Mouse (Mus musculus) heart, postnatal 25 days (tissue): ENCODE measurements at regions not wholly inside any gene's neighbourhood (a gene's known extent, or its start where the extent isn't known, plus 50 kb on each side); places are given as distances from the start of the nearest gene placed in this dataset.

Experiments used
- DNase-seq: peaks from one replicate; pipeline ENCODE4 v3.0.0; 2022; ENCODE audit warnings: low spot score
- intact Hi-C: fragments of 180-260 bp; cut with DNase I; formaldehyde crosslinking; loops from one replicate; pipeline ENCODE4 v1.15.1; 2025

DNA sequence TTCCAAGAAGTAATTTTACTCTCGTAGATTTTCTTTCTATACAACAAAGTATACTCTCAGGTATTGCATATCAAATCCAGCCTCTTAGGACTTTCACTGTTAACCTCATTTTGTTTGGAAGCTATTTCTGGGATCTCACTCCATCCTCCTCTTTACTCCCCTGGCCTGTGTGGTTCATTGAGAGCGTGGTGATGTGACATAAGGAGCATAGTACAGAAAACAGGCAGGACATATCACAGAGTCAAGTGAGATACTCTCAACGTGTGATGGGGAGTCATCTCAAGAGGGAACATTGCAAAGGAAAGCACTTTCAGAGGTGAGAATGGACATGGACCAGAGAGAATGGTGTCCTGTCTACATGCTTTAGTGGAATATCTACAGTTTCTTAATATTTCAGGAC lies 297.8 kb upstream of the Pitrm1 start:
- DNase-seq: no peak
- intact Hi-C loops: loop anchor here (5.0 kb wide), 1 partner anchor 58 kb away; no protein-coding TSS in a partner anchor

DNA sequence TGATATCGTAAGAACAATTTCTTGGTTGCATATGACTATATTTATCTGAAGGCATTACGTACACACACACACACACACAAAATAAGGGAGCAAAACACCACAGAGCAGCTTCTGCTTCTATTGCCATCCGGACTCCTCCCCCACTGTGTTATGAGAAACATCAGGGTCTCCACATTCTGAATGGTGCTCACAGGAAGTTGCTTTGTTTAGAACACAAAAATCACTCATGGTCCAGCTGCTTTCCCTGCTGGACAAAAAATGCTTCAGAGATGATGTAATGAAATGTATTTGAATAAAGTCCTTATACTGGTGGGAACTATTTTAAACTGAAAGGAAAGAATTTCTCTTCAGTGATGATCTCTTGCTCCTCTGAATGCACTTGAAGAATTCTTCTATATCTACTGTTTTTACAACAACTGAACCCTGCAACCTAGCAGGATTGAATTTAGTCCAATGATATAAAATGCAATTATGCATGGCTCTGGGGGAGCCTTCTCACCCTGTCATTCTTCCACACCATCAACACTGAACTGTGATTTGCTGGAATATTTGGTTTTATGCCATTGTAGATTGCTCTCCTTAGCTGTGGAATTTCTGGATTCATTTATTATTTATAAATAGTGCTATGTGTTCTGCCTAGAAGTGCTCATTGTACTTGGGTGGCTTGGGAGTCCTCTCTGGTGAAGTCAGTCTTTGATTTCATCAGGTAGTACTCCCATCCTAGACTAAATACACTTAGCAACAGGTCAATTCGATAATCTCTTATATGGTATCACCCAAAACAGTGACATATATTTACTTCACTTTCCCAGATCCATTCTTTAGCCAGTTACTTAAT lies 296.7 kb upstream of the Pitrm1 start:
- intact Hi-C loops: loop anchor here (5.0 kb wide), 1 partner anchor 59 kb away; no protein-coding TSS in a partner anchor
- DNase-seq: no peak

DNA sequence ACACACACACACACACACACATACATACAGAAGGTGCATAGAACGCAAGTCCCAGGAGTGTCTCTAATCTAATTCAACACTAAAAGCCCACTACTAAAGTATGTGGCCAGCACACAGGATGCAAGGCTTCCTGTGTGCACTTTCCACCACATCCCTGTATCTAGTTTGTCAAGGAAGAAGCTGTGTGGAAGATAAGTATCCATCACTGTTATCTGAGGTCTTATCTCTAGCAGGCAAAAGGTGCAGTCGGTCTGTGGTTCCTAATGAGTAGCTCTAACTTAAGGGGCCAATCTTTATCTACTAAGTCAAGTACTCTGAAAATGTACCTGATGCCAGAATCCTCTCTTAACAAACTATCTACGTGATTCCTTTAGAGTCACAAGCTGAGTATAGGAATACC lies 295.8 kb upstream of the Pitrm1 start:
- DNase-seq: no peak
- intact Hi-C loops: loop anchor here (5.0 kb wide), 1 partner anchor 60 kb away; no protein-coding TSS in a partner anchor

- intact Hi-C loops: no loop called here
These were observed 292.6 kb upstream of the Pitrm1 start for GRCm38 (mm10) chr13:6255303-6255702.

GRCm38 (mm10) chr13:6255728-6256496 lies 292.0 kb upstream of the Pitrm1 start:
- intact Hi-C loops: no loop called here
- no peak for DNase-seq

More at GRCm38 (mm10) chr13:6255303-6255702, 292.6 kb upstream of the Pitrm1 start:
- no peak for DNase-seq

DNA sequence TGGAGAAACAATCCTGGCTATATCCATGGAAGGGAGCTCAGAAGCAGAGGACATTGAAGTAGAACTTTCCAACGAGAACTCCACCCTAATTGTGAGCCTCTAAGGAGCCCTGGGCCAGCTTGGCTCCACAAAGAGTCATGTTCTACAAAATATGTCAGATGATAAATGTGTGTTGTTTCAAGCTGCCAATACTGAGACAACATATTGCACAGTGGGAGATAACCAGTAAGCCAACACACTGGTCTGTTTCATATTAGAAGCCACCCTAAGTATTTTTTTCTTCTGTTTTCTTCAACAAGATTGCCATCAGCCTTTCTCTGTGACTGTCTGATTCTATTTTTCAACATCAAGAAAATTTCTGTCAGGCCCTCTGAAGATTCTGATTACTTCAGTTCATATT lies 289.5 kb upstream of the Pitrm1 start:
- no peak for DNase-seq
- intact Hi-C loops: no loop called here

DNA sequence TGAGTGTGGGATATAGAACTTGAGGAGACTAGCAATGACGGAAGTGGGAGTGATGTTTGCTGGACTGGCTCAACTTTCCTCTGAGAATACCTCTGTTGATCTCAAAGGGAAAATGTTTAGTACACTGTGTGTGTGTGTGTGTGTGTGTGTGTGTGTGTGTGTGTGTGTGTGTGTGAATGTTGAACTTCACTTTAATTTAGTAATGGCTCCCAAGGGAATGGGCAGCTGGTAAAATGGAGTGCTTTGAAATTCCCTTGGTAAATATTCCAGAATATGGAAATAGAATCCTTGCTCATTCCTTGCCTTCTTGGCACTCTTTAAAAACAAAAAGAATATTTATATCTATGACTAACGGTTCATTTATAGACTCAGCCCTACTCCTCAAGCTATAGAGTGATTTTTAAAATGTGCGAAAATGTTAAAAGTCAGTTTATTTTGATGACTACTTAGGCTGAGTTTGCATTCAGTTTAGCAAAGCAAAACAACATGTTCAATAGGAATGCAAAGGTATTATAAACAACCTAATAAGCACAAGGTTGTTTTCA lies 287.6 kb upstream of the Pitrm1 start:
- no peak for DNase-seq
- intact Hi-C loops: no loop called here

DNA sequence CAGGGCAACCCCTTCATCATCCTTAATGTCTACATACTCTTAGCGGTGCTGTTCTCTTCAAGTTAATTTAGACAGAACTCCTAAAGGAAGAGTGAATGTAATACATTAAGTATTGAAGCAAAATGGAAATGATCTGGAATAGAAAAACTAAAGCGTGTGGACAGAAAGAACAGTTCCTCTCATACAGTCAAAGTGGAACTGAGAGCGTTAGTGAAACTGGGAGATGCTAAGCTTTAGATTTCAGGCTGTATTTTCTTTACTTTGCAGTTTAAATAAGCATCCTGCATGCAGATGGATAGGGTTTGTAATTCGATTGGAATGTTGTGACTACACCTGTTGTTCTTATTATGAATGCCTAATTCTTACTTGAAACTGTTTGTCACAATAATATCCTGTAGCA lies 286.5 kb upstream of the Pitrm1 start:
- DNase-seq: no peak
- intact Hi-C loops: no loop called here

- DNase-seq: no peak
- intact Hi-C loops: no loop called here
These were observed 277.4 kb upstream of the Pitrm1 start for GRCm38 (mm10) chr13:6270546-6270945.

DNA sequence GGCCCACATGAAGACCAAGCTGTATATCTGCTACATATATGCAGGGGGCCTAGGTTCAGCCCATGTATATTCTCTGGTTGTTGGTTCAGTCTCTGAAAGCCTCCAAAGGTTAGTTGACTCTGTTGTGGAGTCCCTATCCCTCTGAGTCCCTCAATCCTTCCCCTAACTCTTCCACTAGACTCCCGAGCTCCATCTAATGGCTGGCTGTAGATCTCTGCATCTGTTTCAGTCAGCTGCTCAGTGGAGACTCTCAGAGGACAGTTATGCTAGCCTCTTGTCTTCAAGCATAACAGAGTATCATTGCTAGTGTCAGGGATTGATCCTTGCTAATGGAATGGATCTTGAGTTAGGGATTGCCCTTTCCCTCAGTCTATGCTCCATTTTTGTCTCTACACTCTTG lies 275.0 kb upstream of the Pitrm1 start:
- DNase-seq: no peak
- intact Hi-C loops: no loop called here

GRCm38 (mm10) chr13:6280073-6280472 lies 267.9 kb upstream of the Pitrm1 start:
- DNase-seq: no peak
- intact Hi-C loops: no loop called here

GRCm38 (mm10) chr13:6288109-6288508 lies 259.8 kb upstream of the Pitrm1 start:
- DNase-seq: no peak
- intact Hi-C loops: no loop called here

GRCm38 (mm10) chr13:6292098-6292497 lies 255.9 kb upstream of the Pitrm1 start:
- DNase-seq: no peak
- intact Hi-C loops: loop anchor here (5.0 to 10.0 kb wide), 2 partner anchors 420 to 1627 kb away; no protein-coding TSS in a partner anchor

GRCm38 (mm10) chr13:6305718-6306117 lies 242.2 kb upstream of the Pitrm1 start:
- DNase-seq: no peak
- intact Hi-C loops: no loop called here

DNA sequence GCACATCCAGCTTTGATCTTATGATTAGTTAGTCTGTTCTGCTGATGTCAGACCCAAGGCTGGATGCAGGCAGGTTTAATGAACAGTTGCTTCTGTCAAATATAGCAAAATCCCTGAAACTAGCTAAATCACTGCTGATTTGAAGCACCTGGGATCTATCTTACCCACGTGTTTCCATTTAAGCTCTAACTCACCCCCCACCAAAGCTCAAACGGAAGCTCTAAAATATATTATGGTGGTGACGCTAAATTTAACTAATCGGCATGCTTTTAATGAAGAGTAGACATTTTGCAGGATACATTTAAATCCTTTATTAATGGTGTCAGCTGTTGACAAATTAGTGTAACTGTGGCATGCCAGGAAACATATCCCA lies 241.3 kb upstream of the Pitrm1 start:
- DNase-seq: no peak
- intact Hi-C loops: no loop called here

DNA sequence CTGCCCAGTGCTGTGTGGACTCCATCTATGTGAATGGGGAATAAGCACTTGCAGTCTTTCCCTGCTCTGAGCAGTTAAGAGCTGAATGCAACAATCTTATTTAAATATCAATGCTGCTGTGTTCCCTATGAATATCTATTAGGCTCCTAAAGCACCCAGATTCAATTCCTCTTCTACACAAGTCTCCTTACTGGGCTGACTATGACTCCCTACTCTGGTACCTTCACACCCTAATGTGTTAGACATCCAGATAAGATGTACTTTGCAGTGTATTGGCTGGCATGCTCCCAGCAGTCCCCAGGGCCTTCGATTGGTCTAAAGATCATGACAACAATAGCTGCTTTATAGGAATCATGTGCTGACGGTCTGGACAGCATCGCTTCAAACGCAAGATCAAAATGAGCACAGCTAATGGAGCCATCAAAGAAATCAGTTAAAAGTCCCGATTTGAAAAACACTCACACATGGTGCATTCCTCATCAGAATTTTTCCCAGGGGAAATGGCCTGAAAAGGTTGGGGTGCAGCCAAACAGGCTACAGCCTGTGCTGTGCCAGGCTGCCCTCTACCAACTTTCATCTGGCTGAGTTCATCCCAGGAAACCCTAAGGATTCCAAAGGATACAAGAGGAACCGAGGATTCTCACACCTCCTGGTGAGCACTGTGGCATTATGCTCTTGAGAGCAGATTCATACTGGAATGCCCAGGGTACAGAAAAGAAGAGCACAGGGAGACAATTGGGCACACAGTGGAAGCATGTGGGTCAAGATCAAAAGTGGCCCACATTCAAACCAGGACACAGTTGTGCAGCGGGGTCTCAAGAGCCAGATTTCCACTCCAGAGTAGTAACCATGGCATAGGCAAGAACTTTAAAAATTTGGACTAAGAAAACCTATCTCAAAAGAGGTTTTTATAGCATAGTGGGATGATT lies 240.7 kb upstream of the Pitrm1 start:
- intact Hi-C loops: no loop called here
- DNase-seq: no peak

GRCm38 (mm10) chr13:6316201-6316600 lies 231.7 kb upstream of the Pitrm1 start:
- no peak for DNase-seq
- intact Hi-C loops: no loop called here

- DNase-seq: no peak
- intact Hi-C loops: no loop called here
These were observed 224.0 kb upstream of the Pitrm1 start for GRCm38 (mm10) chr13:6323948-6324347.

GRCm38 (mm10) chr13:6330320-6330950 lies 217.5 kb upstream of the Pitrm1 start:
- intact Hi-C loops: no loop called here
- no peak for DNase-seq
